Mouse (Mus musculus): ENCODE results near the gene Ldhd.

DNA sequence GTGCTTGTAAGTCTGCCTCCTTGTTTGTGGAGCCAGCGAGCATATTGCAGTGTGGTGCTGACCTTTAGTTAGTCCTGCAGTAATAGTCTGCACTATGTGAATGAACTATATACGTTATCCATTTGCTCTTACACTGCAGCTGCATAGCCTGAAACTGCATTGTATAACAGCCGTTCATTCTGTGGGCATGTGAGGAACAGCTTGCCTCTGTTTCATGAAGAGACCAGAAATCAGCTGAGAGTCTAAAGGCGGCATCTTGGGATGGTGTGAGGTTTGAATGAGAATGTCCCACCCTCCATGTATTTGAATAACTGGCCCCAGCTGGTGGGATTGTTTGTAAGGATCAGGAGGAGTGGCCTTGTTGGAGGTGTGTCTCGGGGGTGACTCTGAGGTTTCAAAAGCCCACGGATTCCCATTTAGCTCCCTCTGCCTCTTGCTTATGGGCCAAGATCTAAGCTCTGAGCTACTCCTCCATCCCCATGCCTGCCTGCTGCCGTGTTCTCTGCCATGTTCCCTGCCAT lies 37.7 kb downstream of the Ldhd start:
- TF ChIP-seq GATA1 (IDR thresholded peaks at IDR 0.05; ENCODE audit: borderline replicate concordance, low read length) (no peak), FLI1 (IDR thresholded peaks at IDR 0.05; ENCODE audit: low read length) (no peak)
